ENCODE assay signal across 19 mouse cellular contexts in the genomic region with DNA sequence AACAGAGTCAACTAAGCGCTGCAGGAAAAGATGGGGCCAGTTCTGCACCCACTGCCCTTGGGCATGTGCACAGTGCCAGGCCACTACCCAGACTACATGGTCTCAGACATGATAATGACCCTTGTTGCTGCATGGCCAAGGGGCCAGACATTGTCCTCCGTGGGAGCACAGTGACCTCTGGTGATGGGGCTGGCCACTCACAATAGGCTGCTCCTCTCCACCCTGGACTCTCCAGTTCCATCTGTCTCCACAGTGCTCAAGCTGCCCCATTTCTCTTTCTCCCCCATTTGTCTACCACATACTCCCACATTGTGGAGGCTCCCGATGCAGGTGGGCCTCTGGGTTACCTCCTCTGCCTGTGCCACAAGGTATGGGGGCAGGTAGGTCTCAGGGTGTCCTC.
DNase-seq lines count a peak whose midpoint lies in the region; ATAC-seq and TF ChIP-seq lines count a peak whose summit lies in the region.
"Had no signal": no experiment of that assay in that cellular context is flagged by ENCODE, and none has a peak within 500 bp of the region (broad histone marks: within the 10 kb centered on the region; RNA-seq: fewer than 3 reads in every experiment).

No protein-coding gene starts in this region.

- no peaks in the 10 kb centered on the region for H3K27me3 ChIP-seq in heart, postnatal 0 days (ENCODE audit: control insufficient read depth, insufficient read depth, low read length)
- H3K27me3 ChIP-seq in liver, adult 2 months (ENCODE audit: control insufficient read depth, insufficient read depth, low read length), result no peaks in the 10 kb centered on the region
- no peaks in the 10 kb centered on the region; the same call in 1 of the 2 replicates for H3K27me3 ChIP-seq in liver, embryonic 12.5 days (replicated peaks)
- no peaks in the 10 kb centered on the region for H3K27me3 ChIP-seq in CH12.LX (replicated peaks)
- H3K27me3 ChIP-seq in Patski, result peaks cover 17% of the 10 kb centered on the region
- H3K27me3 ChIP-seq: forebrain, embryonic 12.5 days; midbrain, embryonic 15.5 days; neural tube, embryonic 15.5 days; stomach, embryonic 15.5 days had no signal

- in situ Hi-C loops in CH12.LX (cut with MboI; ENCODE audit: low pct_ligation_motif_present, low pct_unique_long_range_greater_than_20kb, low sequenced_read_pairs), result no loop called here
- in situ Hi-C loops in Patski (cut with MboI; ENCODE audit: low pct_unique_long_range_greater_than_20kb), result no loop called here

- no peak overlapping the region for H3K9ac ChIP-seq in heart, postnatal 0 days (replicated peaks; ENCODE audit: low read depth, low read length)
- no peak overlapping the region for H3K9ac ChIP-seq in liver, adult 2 months (ENCODE audit: low read depth, low read length)
- no peak overlapping the region for H3K9ac ChIP-seq in liver, embryonic 12.5 days
- H3K9ac ChIP-seq in CH12.LX (ENCODE audit: insufficient read depth, low read depth), result no peak overlapping the region
- H3K9ac ChIP-seq: forebrain, embryonic 12.5 days; midbrain, embryonic 15.5 days; neural tube, embryonic 15.5 days; stomach, embryonic 15.5 days had no signal

- no peak for DNase-seq in heart, postnatal 0 days (ENCODE audit: low spot score)
- DNase-seq in heart, adult 8-10 months (ENCODE audit: low spot score), result no peak
- DNase-seq in liver, adult 2 months (ENCODE audit: extremely low read depth, low read depth, low spot score), result no peak
- DNase-seq in CH12.LX (ENCODE audit: extremely low read depth) (no peak), Patski (ENCODE audit: low read depth, low spot score) (no peak)
- DNase-seq in retina, postnatal 1 day, result no peak
- DNase-seq: adrenal gland, adult 8-10 months; cerebellum, adult 8-10 months; gastrocnemius, postnatal 14 days; heart, postnatal 36 days; kidney, adult 11 months; lung, adult 18-20 months; right cerebral cortex, postnatal 25 days had no signal

- H3K79me2 ChIP-seq in liver, adult 2 months (ENCODE audit: control insufficient read depth, insufficient read depth, low read length), result no peaks in the 10 kb centered on the region
- no peaks in the 10 kb centered on the region for H3K79me2 ChIP-seq in CH12.LX (replicated peaks; ENCODE audit: control insufficient read depth, extremely low read depth, insufficient read depth, poor library complexity, severe bottlenecking)

- peak; percentile 35 for TF ChIP-seq RAD21 in CH12.LX (IDR thresholded peaks at IDR 0.05; ENCODE audit: low read depth, low read length)

- WGBS in heart, postnatal 0 days, result 78% methylated on average over 3 of the region's 3 CpGs
- WGBS in liver, adult 2 months, result 84% methylated on average over 3 of the region's 3 CpGs
- 74% methylated on average over 3 of the region's 3 CpGs for WGBS in liver, embryonic 12.5 days (ENCODE audit: insufficient replicate concordance)

- 0 out of 2 replicates have a peak, but pooled peaks have one; percentile 16 for TF ChIP-seq CTCF in heart, postnatal 0 days (IDR thresholded peaks at IDR 0.05; ENCODE audit: low read depth)
- TF ChIP-seq CTCF in liver, adult 2 months (IDR thresholded peaks at IDR 0.05; ENCODE audit: low read depth, low read length), result peak; percentile 57
- peak in 1 of 2 experiments; percentile 34; a peak in 2 of 4 replicates for TF ChIP-seq CTCF in CH12.LX (conservative IDR thresholded peaks at IDR 0.05 in 1 of 2, IDR thresholded peaks at IDR 0.05 in 1 of 2; ENCODE audit: low read depth in 2 of 2, low read length in 2 of 2)
- peak; percentile 15 for TF ChIP-seq CTCF in Patski (IDR thresholded peaks at IDR 0.05)

- TF ChIP-seq EP300 in heart, postnatal 0 days (IDR thresholded peaks at IDR 0.05; ENCODE audit: low read depth), result no peak
- no peak for TF ChIP-seq EP300 in CH12.LX (IDR thresholded peaks at IDR 0.05; ENCODE audit: low read length)

- no peak overlapping the region for H3K4me2 ChIP-seq in heart, postnatal 0 days (ENCODE audit: low read depth, low read length)
- no peak overlapping the region for H3K4me2 ChIP-seq in liver, embryonic 12.5 days
- H3K4me2 ChIP-seq in CH12.LX (ENCODE audit: insufficient read depth, low read depth, poor library complexity, severe bottlenecking), result no peak overlapping the region
- H3K4me2 ChIP-seq: forebrain, embryonic 12.5 days; midbrain, embryonic 15.5 days; neural tube, embryonic 15.5 days; stomach, embryonic 15.5 days had no signal

- dilution Hi-C loops in CH12.LX (cut with MboI; ENCODE audit: extremely low pct_ligation_motif_present, extremely low pct_unique_long_range_greater_than_20kb, low sequenced_read_pairs), result no loop called here

- CTCF ChIA-PET in Patski (lab: Charles Lee), result no interaction called here

- H3K9me3 ChIP-seq in heart, postnatal 0 days (replicated peaks; ENCODE audit: control insufficient read depth, low read length), result no peaks in the 10 kb centered on the region
- H3K9me3 ChIP-seq in liver, embryonic 12.5 days (replicated peaks), result no peaks in the 10 kb centered on the region
- H3K9me3 ChIP-seq in CH12.LX (replicated peaks; ENCODE audit: low read length), result no peaks in the 10 kb centered on the region
- H3K9me3 ChIP-seq: forebrain, embryonic 12.5 days; midbrain, embryonic 15.5 days; neural tube, embryonic 15.5 days; stomach, embryonic 15.5 days had no signal

- TF ChIP-seq POLR2A in liver, adult 2 months (IDR thresholded peaks at IDR 0.05; ENCODE audit: extremely low read depth, insufficient read depth, low read length), result no peak
- no peak for TF ChIP-seq POLR2A in CH12.LX (IDR thresholded peaks at IDR 0.05; ENCODE audit: low read depth, low read length)

- no peaks in the 10 kb centered on the region for H3K4me1 ChIP-seq in heart, postnatal 0 days (ENCODE audit: control insufficient read depth, insufficient read depth)
- H3K4me1 ChIP-seq in liver, adult 2 months (ENCODE audit: control insufficient read depth, insufficient read depth, low read length), result no peaks in the 10 kb centered on the region
- H3K4me1 ChIP-seq in liver, embryonic 12.5 days, result no peaks in the 10 kb centered on the region
- H3K4me1 ChIP-seq in CH12.LX (ENCODE audit: control insufficient read depth in 1 of 2, insufficient read depth in 2 of 2), result no peaks in the 10 kb centered on the region
- H3K4me1 ChIP-seq: forebrain, embryonic 12.5 days; midbrain, embryonic 15.5 days; neural tube, embryonic 15.5 days; stomach, embryonic 15.5 days had no signal

- no peak overlapping the region for H3K27ac ChIP-seq in heart, postnatal 0 days (ENCODE audit: low read depth)
- no peak overlapping the region for H3K27ac ChIP-seq in liver, adult 2 months (replicated peaks; ENCODE audit: insufficient read depth, low read depth, low read length)
- H3K27ac ChIP-seq in liver, embryonic 12.5 days, result no peak overlapping the region
- H3K27ac ChIP-seq in CH12.LX (ENCODE audit: insufficient read depth, low read depth), result no peak overlapping the region
- H3K27ac ChIP-seq: forebrain, embryonic 12.5 days; midbrain, embryonic 15.5 days; neural tube, embryonic 15.5 days; stomach, embryonic 15.5 days had no signal

- H3K4me3 ChIP-seq in heart, postnatal 0 days (ENCODE audit: low read depth, low read length), result no peak overlapping the region
- H3K4me3 ChIP-seq in liver, adult 2 months (ENCODE audit: insufficient read depth, low read depth, low read length), result no peak overlapping the region
- H3K4me3 ChIP-seq in liver, embryonic 12.5 days, result no peak overlapping the region
- H3K4me3 ChIP-seq in CH12.LX (replicated peaks in 1 of 3; ENCODE audit: low read depth in 2 of 3, low read length in 2 of 3, poor library complexity in 1 of 3), result no peak overlapping the region
- H3K4me3 ChIP-seq: forebrain, embryonic 12.5 days; midbrain, embryonic 15.5 days; neural tube, embryonic 15.5 days; stomach, embryonic 15.5 days had no signal

- POLR2A ChIA-PET in Patski (lab: Charles Lee), result no interaction called here

- no peaks in the 10 kb centered on the region for H3K36me3 ChIP-seq in heart, postnatal 0 days (replicated peaks; ENCODE audit: control insufficient read depth, insufficient read depth, low read length)
- no peaks in the 10 kb centered on the region for H3K36me3 ChIP-seq in liver, adult 2 months (ENCODE audit: control insufficient read depth, insufficient read depth, low read length)
- no peaks in the 10 kb centered on the region for H3K36me3 ChIP-seq in liver, embryonic 12.5 days
- H3K36me3 ChIP-seq in CH12.LX (replicated peaks in 1 of 2; ENCODE audit: control insufficient read depth in 1 of 2, insufficient read depth in 1 of 2, low read length in 1 of 2), result no peaks in the 10 kb centered on the region
- H3K36me3 ChIP-seq: forebrain, embryonic 12.5 days; midbrain, embryonic 15.5 days; neural tube, embryonic 15.5 days; stomach, embryonic 15.5 days had no signal

- ATAC-seq in heart, postnatal 0 days (ENCODE audit: insufficient read depth, low read depth), result peak; percentile 11; the same call in 1 of the 2 replicates
- ATAC-seq in liver, embryonic 12.5 days, result no peak
- no peak for ATAC-seq in Patski
- ATAC-seq: hindbrain, embryonic 16.5 days; midbrain, embryonic 15.5 days had no signal

TF ChIP-seq in CH12.LX, 34 proteins besides CTCF, POLR2A, EP300 and RAD21:
- TF ChIP-seq CHD1 (IDR thresholded peaks at IDR 0.05; ENCODE audit: low read depth, low read length) (no peak), NELFE (IDR thresholded peaks at IDR 0.05; ENCODE audit: low read depth, low read length) (no peak), SMC3 (IDR thresholded peaks at IDR 0.05; ENCODE audit: low read depth, low read length) (peak; percentile 29)
TF ChIP-seq in CH12.LX: peak in this region for 1.
